Mouse (Mus musculus) embryonic facial prominence, embryonic 14.5 days (tissue): Measurements from ENCODE around the gene E030018B13Rik. TPM values are rescaled to one million over a fixed set of nuclear protein-coding genes. Genes with fewer than 3 reads are reported as not detected.

ENCODE experiments used
- ATAC-seq: fragments of 200-750 bp; cut with Nextera tagmentation; 2 replicates; pipeline ENCODE4 v1.8.0; 2017; ENCODE audit warnings: low read depth, moderate number of reproducible peaks, moderate TSS enrichment
- DNase-seq: peaks from one replicate; pipeline ENCODE4 v3.0.0-alpha.2; 2015; ENCODE audit warnings: low spot score
- H3K27ac ChIP-seq: fragments of 300-500 bp; sonication (generic); replicated peaks from 2 replicates; pipeline ENCODE4 v1.5.1; 2014; ENCODE audit warnings: low read depth, mild to moderate bottlenecking, low read length, moderate library complexity
- H3K27me3 ChIP-seq: fragments of 300-500 bp; sonication (generic); replicated peaks from 2 replicates; pipeline ENCODE4 v1.6.1; 2014; ENCODE audit warnings: low read length; ENCODE audit not compliant: control insufficient read depth, insufficient read depth
- H3K36me3 ChIP-seq: fragments of 300-500 bp; sonication (generic); 2 replicates; pipeline ENCODE4 v1.6.1; 2014; ENCODE audit warnings: low read length, mixed read lengths; ENCODE audit not compliant: control insufficient read depth, insufficient read depth
- H3K4me1 ChIP-seq: fragments of 300-500 bp; sonication (generic); 2 replicates; pipeline ENCODE4 v1.6.1; 2014; ENCODE audit warnings: antibody characterized with exemption, low read length; ENCODE audit not compliant: control insufficient read depth, insufficient read depth
- H3K4me2 ChIP-seq: fragments of 300-500 bp; sonication (generic); 2 replicates; pipeline ENCODE4 v1.6.1; 2014; ENCODE audit warnings: low read depth, mild to moderate bottlenecking, low read length, moderate library complexity, mixed read lengths
- H3K4me3 ChIP-seq: fragments of 300-500 bp; sonication (generic); 2 replicates; pipeline ENCODE4 v1.5.1; 2014; ENCODE audit warnings: low read depth, mild to moderate bottlenecking, low read length
- H3K9ac ChIP-seq: fragments of 300-500 bp; sonication (generic); 2 replicates; pipeline ENCODE4 v1.6.1; 2014; ENCODE audit warnings: low read depth, mild to moderate bottlenecking, low read length, moderate library complexity, mixed read lengths
- H3K9me3 ChIP-seq: fragments of 300-500 bp; sonication (generic); 2 replicates; pipeline ENCODE4 v1.6.1; 2016; ENCODE audit warnings: low read length; ENCODE audit not compliant: control insufficient read depth
- WGBS: fragments of 180-500 bp; shearing (Covaris S2); extraction: QIAGEN DNeasy Blood & Tissue Kit; methylation state at CpG from one replicate; pipeline ENCODE4 v1.1.7; 2014; 5-methylcytosine and 5-hydroxymethylcytosine counted together
- polyA plus RNA-seq: library from polyadenylated mRNA; unstranded; fragments of >200 nt; fragmentation: Nextera tagmentation; extraction: Ambion mirVana; gene quantifications from 2 replicates; pipeline ENCODE4 v1.2.1, GENCODE M21; 2014

E030018B13Rik gene
- polyA plus RNA-seq, 1 experiment from 2014 or later: not detected

DNA sequence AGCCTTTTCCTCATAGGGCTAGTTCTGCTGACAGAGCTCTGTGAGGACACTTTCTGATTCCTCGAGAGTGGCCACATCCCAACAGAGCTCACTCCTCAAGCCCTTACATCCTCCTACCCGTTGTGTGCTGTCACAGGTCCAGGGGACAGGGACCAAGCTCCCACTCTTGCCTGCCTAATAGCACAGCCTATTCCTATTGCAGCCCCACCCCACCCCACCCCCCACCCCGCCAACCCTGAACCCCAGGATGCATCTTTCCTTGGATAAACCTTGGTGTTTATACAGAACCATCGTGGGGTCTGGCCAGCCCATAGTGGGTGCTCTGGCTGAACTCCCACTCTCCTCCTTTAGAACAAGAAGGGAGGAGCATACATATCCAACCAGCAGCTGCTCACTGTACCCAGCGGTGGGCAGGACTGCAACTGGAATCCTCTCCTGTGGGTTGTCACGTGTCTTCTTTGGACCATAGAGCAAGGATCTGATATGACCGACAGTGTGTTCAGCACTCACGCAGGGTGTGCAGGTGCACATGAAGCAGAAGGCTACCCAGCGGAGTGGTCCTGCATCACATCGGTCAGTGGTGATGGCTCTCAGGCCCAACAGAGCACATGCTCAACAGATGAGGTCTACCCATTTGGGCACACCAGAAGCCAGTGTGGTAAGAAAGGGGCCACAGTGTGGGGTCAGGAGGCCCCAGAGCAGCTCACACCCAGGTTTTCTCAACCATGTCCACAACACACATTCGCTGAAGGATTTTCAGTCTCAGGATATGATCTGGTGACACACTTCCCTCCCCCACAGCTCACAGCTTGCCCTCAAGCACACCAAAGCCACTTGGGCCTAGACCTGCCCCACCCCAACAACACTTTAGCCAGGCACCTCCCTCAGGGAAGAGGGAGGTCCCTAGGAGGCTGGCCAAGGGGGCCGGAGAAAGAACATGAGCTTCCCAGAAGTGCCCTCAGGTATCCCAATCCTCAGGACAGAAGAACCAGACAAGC lies 2.4 kb downstream of the E030018B13Rik start:
- Histone ChIP-seq H3K4me3 (no peak overlapping the region), H3K9me3 (no peaks in the 10 kb centered on the region), H3K27me3 (no peaks in the 10 kb centered on the region), H3K4me1 (peaks cover 12% of the 10 kb centered on the region), H3K36me3 (no peaks in the 10 kb centered on the region), H3K27ac (no peak overlapping the region), H3K4me2 (no peak overlapping the region), H3K9ac (no peak overlapping the region)
- no peak for ATAC-seq
- 87% methylated on average over 12 of the region's 12 CpGs for WGBS
- DNase-seq: no peak

- Histone ChIP-seq H3K9ac (no peak overlapping the region), H3K4me2 (no peak overlapping the region), H3K9me3 (no peaks in the 10 kb centered on the region), H3K4me1 (peaks cover 35% of the 10 kb centered on the region), H3K27ac (no peak overlapping the region), H3K4me3 (no peak overlapping the region), H3K36me3 (no peaks in the 10 kb centered on the region), H3K27me3 (no peaks in the 10 kb centered on the region)
- no peak for DNase-seq
- 65% methylated on average over 8 of the region's 8 CpGs for WGBS
- ATAC-seq: no peak
Observed at GRCm38 (mm10) chr7:63921909-63922562, 5.4 kb downstream of the E030018B13Rik start.

DNA sequence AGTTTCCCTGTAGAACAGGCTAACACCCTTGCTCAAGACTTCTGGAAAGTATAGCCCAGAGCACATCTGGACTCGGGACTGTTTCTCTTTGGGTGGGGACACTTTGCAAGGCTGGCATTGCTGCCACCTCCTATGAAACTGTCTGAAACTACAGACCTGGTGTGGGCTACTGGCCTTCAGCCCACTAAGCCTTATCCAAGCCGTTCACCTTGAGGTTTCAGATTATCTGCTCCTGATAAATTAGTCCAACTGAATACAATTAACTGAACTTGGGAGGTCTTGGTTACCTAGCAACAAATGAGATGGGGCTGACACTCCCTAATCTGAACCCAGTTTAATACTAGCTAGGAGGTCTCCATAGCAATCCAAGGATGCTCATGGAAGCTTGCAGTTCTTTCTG lies 5.9 kb downstream of the E030018B13Rik start:
- DNase-seq: no peak
- no peak for ATAC-seq
- Histone ChIP-seq H3K36me3 (no peaks in the 10 kb centered on the region), H3K4me1 (peaks cover 35% of the 10 kb centered on the region), H3K4me3 (no peak overlapping the region), H3K9me3 (no peaks in the 10 kb centered on the region), H3K27me3 (no peaks in the 10 kb centered on the region), H3K9ac (no peak overlapping the region), H3K4me2 (no peak overlapping the region), H3K27ac (no peak overlapping the region)
- 86% methylated on average over 2 of the region's 2 CpGs for whole genome bisulfite sequencing

- H3K36me3 ChIP-seq: no peaks in the 10 kb centered on the region
- H3K27ac ChIP-seq: no peak overlapping the region
- no peak for DNase-seq
- no peak overlapping the region for H3K4me2 ChIP-seq
- H3K4me1 ChIP-seq: peaks cover 35% of the 10 kb centered on the region
- H3K9ac ChIP-seq: no peak overlapping the region
- H3K27me3 ChIP-seq: no peaks in the 10 kb centered on the region
- ATAC-seq: no peak
- no peaks in the 10 kb centered on the region for H3K9me3 ChIP-seq
- no peak overlapping the region for H3K4me3 ChIP-seq
- 96% methylated on average over 1 of the region's 1 CpGs for WGBS
Observed at GRCm38 (mm10) chr7:63922975-63923374, 6.3 kb downstream of the E030018B13Rik start.

DNA sequence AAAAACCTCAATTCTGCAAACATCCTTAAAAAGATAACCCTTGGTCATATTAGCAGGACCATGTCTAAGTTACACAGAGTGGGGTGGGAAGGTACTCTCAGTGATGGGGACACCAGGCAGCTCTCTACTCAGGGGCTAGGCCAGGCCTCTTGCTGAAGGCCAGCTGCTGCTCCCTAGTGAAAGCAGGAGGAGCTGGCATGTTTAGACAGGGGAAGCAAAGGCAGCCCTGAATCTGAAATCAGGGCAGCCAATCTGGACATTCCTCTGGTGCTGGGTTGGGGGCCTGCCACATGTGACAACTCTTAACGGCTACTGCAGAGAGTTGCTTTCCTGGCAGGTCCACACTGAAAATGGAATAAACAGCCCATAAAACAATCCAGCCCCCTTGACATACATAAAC lies 7.5 kb downstream of the E030018B13Rik start:
- Histone ChIP-seq H3K4me1 (peaks cover 35% of the 10 kb centered on the region), H3K4me3 (no peak overlapping the region), H3K27ac (no peak overlapping the region), H3K9ac (no peak overlapping the region), H3K27me3 (no peaks in the 10 kb centered on the region), H3K36me3 (no peaks in the 10 kb centered on the region), H3K4me2 (no peak overlapping the region), H3K9me3 (no peaks in the 10 kb centered on the region)
- ATAC-seq (no peak), DNase-seq (no peak)
- WGBS: 57% methylated on average over 1 of the region's 1 CpGs

DNA sequence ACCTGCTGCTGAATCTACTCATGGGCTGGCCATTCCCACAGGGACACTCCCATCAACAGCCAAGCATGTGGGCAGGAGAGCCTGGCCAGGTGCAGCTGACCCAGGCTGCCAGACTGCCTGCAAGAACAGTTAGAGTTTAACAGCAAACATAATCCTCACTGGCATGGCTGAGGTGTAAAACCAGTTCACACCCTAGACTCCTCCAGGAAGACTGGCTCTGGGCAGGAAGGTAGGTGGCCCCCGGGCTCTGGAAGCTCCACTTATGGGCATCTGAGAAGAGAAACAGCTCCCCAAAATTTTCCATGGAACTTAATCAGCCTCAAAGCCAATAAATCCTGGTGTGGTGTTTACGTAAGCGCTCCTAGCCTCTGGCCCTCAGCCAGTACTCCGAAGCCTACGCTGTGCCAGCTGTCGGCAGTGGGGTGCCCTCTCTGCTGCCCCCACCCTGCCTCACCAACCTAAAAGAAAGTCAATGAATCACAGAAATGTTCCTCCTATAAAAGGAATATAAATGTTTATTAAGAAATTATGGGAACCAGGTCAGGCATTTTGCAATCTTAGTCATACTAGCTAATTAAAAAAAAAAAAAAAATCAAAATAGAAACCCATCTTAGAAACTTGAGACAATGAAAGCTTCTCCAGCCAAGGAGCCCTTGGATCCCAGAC lies 8.2 kb downstream of the E030018B13Rik start:
- Histone ChIP-seq H3K4me1 (peaks cover 35% of the 10 kb centered on the region), H3K27ac (peak overlapping the region; percentile 65), H3K4me2 (no peak overlapping the region; the same call in 1 of the 2 replicates), H3K27me3 (no peaks in the 10 kb centered on the region), H3K9ac (no peak overlapping the region), H3K9me3 (no peaks in the 10 kb centered on the region), H3K4me3 (no peak overlapping the region), H3K36me3 (no peaks in the 10 kb centered on the region)
- DNase-seq (peak; percentile 83), ATAC-seq (peak; percentile 67)
- WGBS: 38% methylated on average over 6 of the region's 6 CpGs

DNA sequence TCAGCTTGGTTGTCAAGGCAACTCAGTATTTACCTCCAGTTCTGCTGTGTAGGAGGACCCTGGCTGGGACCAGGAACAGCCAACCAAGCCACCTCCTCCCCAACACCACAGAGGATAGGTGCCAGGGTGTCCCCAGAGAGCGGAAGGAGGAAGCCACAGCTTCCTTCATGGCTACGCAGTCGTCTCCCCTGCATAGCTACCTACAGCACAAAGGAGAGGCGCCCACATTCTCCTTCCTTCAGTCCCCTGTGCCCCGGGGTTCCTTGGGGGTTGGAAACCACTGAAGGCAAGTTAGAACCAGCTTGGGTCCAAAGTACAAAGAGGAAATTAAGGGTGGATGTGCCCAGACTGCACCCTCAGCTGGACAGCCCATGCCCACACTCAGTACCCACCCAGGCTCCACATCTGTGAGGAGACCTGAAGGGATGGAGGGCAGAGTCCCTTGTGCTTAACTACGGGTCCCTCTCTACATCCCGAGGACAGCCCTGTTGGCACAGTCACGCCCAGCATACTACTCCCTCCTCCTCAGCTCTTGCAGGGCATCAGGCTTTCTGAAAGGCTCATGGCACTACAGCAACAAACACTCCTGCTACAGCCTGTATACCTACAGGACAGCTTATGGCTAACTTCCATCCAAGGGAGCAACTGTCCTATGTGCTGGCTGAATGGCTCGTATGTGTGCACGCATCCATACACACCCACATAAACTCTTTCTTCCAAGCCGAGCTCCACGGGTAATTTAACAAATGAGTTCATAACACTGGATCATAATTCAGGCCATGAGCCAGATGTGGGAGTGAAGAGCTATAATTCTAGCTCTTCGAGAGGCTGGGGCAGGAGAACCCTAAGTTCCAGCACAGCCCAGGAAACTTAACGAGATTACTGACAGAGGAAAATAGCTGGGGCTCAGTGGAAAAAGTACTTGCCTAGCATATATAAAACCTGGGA lies 9.0 kb downstream of the E030018B13Rik start:
- DNase-seq (peak; percentile 83), ATAC-seq (peak; percentile 74)
- Histone ChIP-seq H3K4me2 (no peak overlapping the region; the same call in 1 of the 2 replicates), H3K9ac (no peak overlapping the region), H3K27ac (peak overlapping the region; percentile 74), H3K36me3 (no peaks in the 10 kb centered on the region), H3K9me3 (no peaks in the 10 kb centered on the region), H3K4me3 (no peak overlapping the region), H3K4me1 (peaks cover 35% of the 10 kb centered on the region), H3K27me3 (no peaks in the 10 kb centered on the region)
- WGBS: 59% methylated on average over 14 of the region's 14 CpGs

DNA sequence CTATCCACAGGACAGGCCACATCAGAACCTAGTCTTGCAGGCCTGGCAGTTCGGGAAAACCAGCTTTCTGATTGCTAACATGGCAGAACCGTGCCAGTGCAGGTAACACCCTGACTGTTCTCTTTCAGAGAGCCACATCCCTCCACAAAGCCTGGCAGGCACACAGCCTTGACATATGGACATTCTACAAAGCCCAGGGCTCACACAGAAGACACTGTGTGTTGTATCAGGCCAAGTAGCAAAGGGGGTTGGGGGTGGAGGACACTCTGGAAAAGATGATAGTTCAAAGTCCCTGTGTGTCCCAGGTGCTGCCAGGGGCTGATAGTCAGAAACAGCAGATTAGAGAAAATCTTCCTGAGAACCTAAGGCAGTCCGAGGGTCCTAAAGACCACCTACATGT lies 9.8 kb downstream of the E030018B13Rik start:
- Histone ChIP-seq H3K4me3 (no peak overlapping the region), H3K9ac (no peak overlapping the region), H3K36me3 (no peaks in the 10 kb centered on the region), H3K27me3 (no peaks in the 10 kb centered on the region), H3K9me3 (no peaks in the 10 kb centered on the region), H3K4me1 (peaks cover 35% of the 10 kb centered on the region), H3K4me2 (no peak overlapping the region), H3K27ac (peak overlapping the region; percentile 74; the same call in 1 of the 2 replicates)
- DNase-seq: no peak
- ATAC-seq: no peak
- WGBS: 76% methylated on average over 3 of the region's 3 CpGs
